Mouse (Mus musculus): ENCODE data around the gene Lmo2.

GRCm38 (mm10) chr2:103941085-103941484 lies 16.7 kb upstream of the Lmo2 start:
- no peak for TF ChIP-seq CTCF (IDR thresholded peaks at IDR 0.05; ENCODE audit: control insufficient read depth, insufficient read depth, insufficient read length)
- no peak for TF ChIP-seq MYOG (IDR thresholded peaks at IDR 0.05; ENCODE audit: control insufficient read depth, extremely low read depth, insufficient read length)
